Mouse (Mus musculus) C2C12 (cell line): Measurements from ENCODE around the gene Cdk5. TPM values are rescaled to one million over a fixed set of nuclear protein-coding genes. Genes with fewer than 3 reads are reported as not detected.

Experiments
- H3K27me3 ChIP-seq: one replicate; pipeline ENCODE4 v1.6.1; 2011; ENCODE audit not compliant: control insufficient read depth, insufficient read depth, insufficient read length
- H3K36me3 ChIP-seq: one replicate; pipeline ENCODE4 v1.6.1; 2011; ENCODE audit not compliant: control insufficient read depth, insufficient read depth
- H3K4me3 ChIP-seq: one replicate; pipeline ENCODE4 v1.5.1; 2011; ENCODE audit warnings: mild to moderate bottlenecking, control low read depth; ENCODE audit not compliant: poor library complexity, insufficient read depth, severe bottlenecking
- H3K79me2 ChIP-seq: one replicate; pipeline ENCODE4 v1.6.1; 2011; ENCODE audit not compliant: control insufficient read depth, insufficient read depth
- H3K79me3 ChIP-seq: one replicate; pipeline ENCODE4 v1.6.1; 2011; ENCODE audit warnings: low read depth, control low read depth
- H3ac ChIP-seq: one replicate; pipeline ENCODE3; 2011; ENCODE audit warnings: low read depth; ENCODE audit not compliant: control insufficient read depth, insufficient read length
- CEBPB ChIP-seq: IDR thresholded peaks from one replicate; pipeline ENCODE4 v1.6.1; 2011; ENCODE audit warnings: low read depth, mild to moderate bottlenecking, control low read depth, moderate library complexity
- CTCF ChIP-seq: IDR thresholded peaks from one replicate; pipeline ENCODE4 v1.5.1; 2011; ENCODE audit not compliant: control insufficient read depth, insufficient read depth, insufficient read length
- FOSL1 ChIP-seq: IDR thresholded peaks from one replicate; pipeline ENCODE4 v1.8.0; 2011; ENCODE audit warnings: mild to moderate bottlenecking, low read length; ENCODE audit not compliant: poor library complexity, insufficient read depth, severe bottlenecking
- MAX ChIP-seq: IDR thresholded peaks from one replicate; pipeline ENCODE4 v1.6.1; 2011; ENCODE audit warnings: mild to moderate bottlenecking, control low read depth
- MYOD1 ChIP-seq: IDR thresholded peaks from one replicate; pipeline ENCODE4 v1.6.1; 2011; ENCODE audit warnings: low read depth; ENCODE audit not compliant: control insufficient read depth, insufficient read length
- MYOG ChIP-seq: IDR thresholded peaks from one replicate; pipeline ENCODE4 v1.6.1; 2011; ENCODE audit not compliant: control insufficient read depth, insufficient read length; ENCODE audit errors: extremely low read depth
- USF1 ChIP-seq: IDR thresholded peaks from one replicate; pipeline ENCODE4 v1.6.1; 2011; ENCODE audit warnings: low read depth, mild to moderate bottlenecking, control low read depth, moderate library complexity
- polyA plus RNA-seq: library from polyadenylated mRNA; unstranded; fragments of >200 nt; fragmentation: generic; extraction: Trizol; gene quantifications from one replicate; pipeline ENCODE4 v1.2.1, GENCODE M21; 2012; ENCODE audit warnings: missing spikeins

Gene Cdk5
- polyA plus RNA-seq, 1 experiment, result 33.4 TPM

- Histone ChIP-seq H3ac (no peak overlapping the region), H3K4me3 (no peak overlapping the region), H3K79me3 (no peaks in the 10 kb centered on the region), H3K79me2 (no peaks in the 10 kb centered on the region), H3K27me3 (no peaks in the 10 kb centered on the region), H3K36me3 (no peaks in the 10 kb centered on the region)
- TF ChIP-seq MYOG, result no peak
- TF ChIP-seq USF1, result no peak
- TF ChIP-seq CEBPB, result no peak
- no peak for TF ChIP-seq FOSL1
- TF ChIP-seq CTCF, result no peak
- TF ChIP-seq MAX, result no peak
- no peak for TF ChIP-seq MYOD1
These were observed 34.9 kb downstream of the Cdk5 start for GRCm38 (mm10) chr5:24388246-24388915.

- Histone ChIP-seq H3K27me3 (no peaks in the 10 kb centered on the region), H3K4me3 (no peak overlapping the region), H3ac (no peak overlapping the region), H3K79me3 (no peaks in the 10 kb centered on the region), H3K79me2 (no peaks in the 10 kb centered on the region), H3K36me3 (no peaks in the 10 kb centered on the region)
- TF ChIP-seq FOSL1 (no peak), MYOD1 (no peak), CEBPB (no peak), CTCF (no peak), MAX (no peak), MYOG (no peak), USF1 (no peak)
These were observed 35.8 kb downstream of the Cdk5 start for GRCm38 (mm10) chr5:24387264-24388241.

GRCm38 (mm10) chr5:24385887-24386550 is 37.3 kb downstream of the Cdk5 start:
- H3K27me3 ChIP-seq, result no peaks in the 10 kb centered on the region
- no peak overlapping the region for H3K4me3 ChIP-seq
- H3K36me3 ChIP-seq, result no peaks in the 10 kb centered on the region
- TF ChIP-seq USF1 (no peak), CTCF (no peak), MYOG (no peak)
- H3K79me2 ChIP-seq, result no peaks in the 10 kb centered on the region
- H3ac ChIP-seq, result no peak overlapping the region
- H3K79me3 ChIP-seq, result no peaks in the 10 kb centered on the region

GRCm38 (mm10) chr5:24385374-24385773 is 38.0 kb downstream of the Cdk5 start:
- H3K4me3 ChIP-seq, result no peak overlapping the region
- no peaks in the 10 kb centered on the region for H3K27me3 ChIP-seq
- H3ac ChIP-seq, result no peak overlapping the region
- no peaks in the 10 kb centered on the region for H3K79me2 ChIP-seq
- no peaks in the 10 kb centered on the region for H3K79me3 ChIP-seq
- H3K36me3 ChIP-seq, result no peaks in the 10 kb centered on the region
- no peak for TF ChIP-seq MYOG
- TF ChIP-seq USF1, result no peak
- no peak for TF ChIP-seq CEBPB
- no peak for TF ChIP-seq MAX
- no peak for TF ChIP-seq FOSL1
- TF ChIP-seq CTCF, result no peak
- no peak for TF ChIP-seq MYOD1

- Histone ChIP-seq H3K27me3 (peaks cover 8% of the 10 kb centered on the region), H3K36me3 (no peaks in the 10 kb centered on the region), H3ac (no peak overlapping the region), H3K4me3 (no peak overlapping the region), H3K79me2 (no peaks in the 10 kb centered on the region), H3K79me3 (no peaks in the 10 kb centered on the region)
- TF ChIP-seq MYOD1, result peak; percentile 29
- TF ChIP-seq CTCF, result no peak
These were observed 38.9 kb downstream of the Cdk5 start for GRCm38 (mm10) chr5:24384407-24384806.
